Mouse (Mus musculus) embryonic facial prominence, embryonic 11.5 days (tissue): ENCODE measurements around the gene Spata31d1d. TPM values are rescaled to one million over a fixed set of nuclear protein-coding genes. Genes with fewer than 3 reads are reported as not detected.
"Not testable (repeated sequence)": the region's sequence is repeated elsewhere in the genome, so short reads cannot be mapped to it uniquely, and the experiment has no call there.

ENCODE experiments used
- ATAC-seq: fragments of 200-750 bp; cut with Nextera tagmentation; replicated peaks from 2 replicates; pipeline ENCODE4 v1.8.0; 2017; ENCODE audit warnings: low read depth; ENCODE audit not compliant: insufficient number of reproducible peaks, low FRiP score, low TSS enrichment
- DNase-seq: peaks from one replicate; pipeline ENCODE4 v3.0.0-alpha.2; 2015; ENCODE audit warnings: low spot score
- H3K27ac ChIP-seq: fragments of 300-500 bp; sonication (generic); replicated peaks from 2 replicates; pipeline ENCODE4 v1.5.1; 2014; ENCODE audit warnings: mild to moderate bottlenecking, low read depth, low read length, control low read depth
- H3K27me3 ChIP-seq: fragments of 300-500 bp; sonication (generic); 2 replicates; pipeline ENCODE4 v1.6.1; 2014; ENCODE audit warnings: mild to moderate bottlenecking, low read length, moderate library complexity, mixed read lengths; ENCODE audit not compliant: control insufficient read depth, insufficient read depth
- H3K36me3 ChIP-seq: fragments of 300-500 bp; sonication (generic); replicated peaks from 2 replicates; pipeline ENCODE4 v1.6.1; 2014; ENCODE audit warnings: low read depth, mild to moderate bottlenecking, low read length, moderate library complexity, mixed read lengths; ENCODE audit not compliant: control insufficient read depth, insufficient read depth
- H3K4me1 ChIP-seq: fragments of 300-500 bp; sonication (generic); 2 replicates; pipeline ENCODE4 v1.6.1; 2014; ENCODE audit warnings: low read length, mixed read lengths; ENCODE audit not compliant: control insufficient read depth, insufficient read depth
- H3K4me2 ChIP-seq: fragments of 300-500 bp; sonication (generic); 2 replicates; pipeline ENCODE4 v1.6.1; 2014; ENCODE audit warnings: low read depth, mild to moderate bottlenecking, control low read depth, low read length, moderate library complexity
- H3K4me3 ChIP-seq: fragments of 300-500 bp; sonication (generic); 2 replicates; pipeline ENCODE4 v1.5.1; 2014; ENCODE audit warnings: low read depth, low read length, control low read depth
- H3K9ac ChIP-seq: fragments of 300-500 bp; sonication (generic); replicated peaks from 2 replicates; pipeline ENCODE4 v1.6.1; 2014; ENCODE audit warnings: mild to moderate bottlenecking, control low read depth, low read length
- H3K9me3 ChIP-seq: fragments of 300-500 bp; sonication (generic); replicated peaks from 2 replicates; pipeline ENCODE4 v1.6.1; 2016; ENCODE audit warnings: mild to moderate bottlenecking, low read length, inconsistent platforms, mixed read lengths; ENCODE audit not compliant: control insufficient read depth
- WGBS: fragments of 180-500 bp; shearing (Covaris S2); extraction: QIAGEN DNeasy Blood & Tissue Kit; methylation state at CpG from one replicate; pipeline ENCODE4 v1.1.7; 2014; 5-methylcytosine and 5-hydroxymethylcytosine counted together
- polyA plus RNA-seq: library from polyadenylated mRNA; unstranded; fragments of >200 nt; fragmentation: Nextera tagmentation; extraction: Ambion mirVana; gene quantifications from 2 replicates; pipeline ENCODE4 v1.2.1, GENCODE M21; 2014

Gene Spata31d1d
- polyA plus RNA-seq, 1 experiment from 2014 or later = not detected

DNA sequence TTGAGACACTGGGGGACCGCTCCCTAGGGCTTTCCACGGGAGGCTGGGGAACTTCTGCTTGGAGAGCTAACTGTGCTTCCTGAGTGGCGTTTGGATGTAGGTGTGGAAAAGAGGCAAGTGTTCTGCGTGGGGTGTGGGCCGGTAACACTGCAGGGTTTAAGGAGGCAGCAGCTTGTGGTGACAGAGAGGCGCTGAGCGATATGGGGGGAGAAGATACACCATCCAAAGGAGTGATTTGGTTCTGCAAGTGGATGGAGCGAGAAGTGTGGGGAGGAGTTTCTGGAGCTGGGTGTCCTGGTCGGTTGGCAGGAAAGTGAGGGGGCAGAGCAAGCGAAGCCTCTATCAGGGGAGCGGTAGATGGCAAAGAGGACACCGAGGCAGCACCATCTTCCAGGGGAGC lies 28.0 kb downstream of the Spata31d1d start:
- no peaks in the 10 kb centered on the region for H3K4me1 ChIP-seq
- no peak overlapping the region for H3K4me2 ChIP-seq
- no peak overlapping the region for H3K9ac ChIP-seq
- DNase-seq (no peak), ATAC-seq (no peak)
- H3K36me3 ChIP-seq = no peaks in the 10 kb centered on the region
- H3K27me3 ChIP-seq = no peaks in the 10 kb centered on the region
- H3K9me3 ChIP-seq = no peaks in the 10 kb centered on the region
- WGBS = 83% methylated on average over 12 of the region's 12 CpGs
- no peak overlapping the region for H3K4me3 ChIP-seq
- no peak overlapping the region for H3K27ac ChIP-seq

DNA sequence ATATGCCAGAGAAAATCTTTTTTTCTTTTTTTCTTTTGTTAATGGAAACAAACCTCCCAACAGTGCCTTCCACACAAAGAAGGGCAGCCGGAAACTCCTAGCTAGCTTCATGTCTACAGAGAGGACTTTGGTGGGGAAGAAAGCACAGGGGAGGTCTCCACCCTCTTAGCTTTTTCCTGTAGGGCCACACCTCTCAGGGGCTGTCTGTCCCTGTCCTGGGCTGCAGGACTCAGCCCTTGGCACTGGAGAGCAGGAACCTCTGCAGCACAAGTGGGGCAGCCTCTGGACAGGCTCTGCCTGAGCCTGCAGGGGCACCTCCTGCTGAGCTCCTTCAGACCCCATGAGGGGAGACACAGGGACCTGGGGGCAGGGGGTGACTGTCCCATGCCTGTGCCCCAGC lies 31.4 kb downstream of the Spata31d1d start:
- H3K9ac ChIP-seq, H3K27ac ChIP-seq, H3K36me3 ChIP-seq, H3K27me3 ChIP-seq, DNase-seq, H3K4me1 ChIP-seq, H3K4me2 ChIP-seq, ATAC-seq, H3K4me3 ChIP-seq, H3K9me3 ChIP-seq: not testable (repeated sequence)
- WGBS = 53% methylated on average over 1 of the region's 1 CpGs

DNA sequence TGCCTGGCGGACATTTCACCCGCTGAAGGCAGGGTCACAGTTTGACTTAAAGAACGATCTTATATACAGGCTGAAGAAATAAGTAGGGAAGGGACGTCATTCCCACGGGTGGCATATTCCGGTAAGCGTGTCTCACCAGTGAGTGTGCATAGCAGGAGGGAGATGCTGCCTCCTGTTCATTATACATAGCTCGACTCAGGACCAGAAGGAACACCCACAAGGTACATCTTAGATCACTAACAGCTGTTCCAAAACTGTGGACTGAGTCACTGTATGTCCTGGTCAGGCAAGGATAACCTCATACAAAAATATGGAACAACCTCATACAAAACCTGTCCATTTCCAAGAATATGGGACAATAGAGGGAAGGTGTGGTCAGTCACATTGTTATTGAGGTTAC lies 32.4 kb downstream of the Spata31d1d start:
- DNase-seq (no peak), ATAC-seq (no peak)
- no peak overlapping the region for H3K9ac ChIP-seq
- WGBS = 87% methylated on average over 8 of the region's 8 CpGs
- no peaks in the 10 kb centered on the region for H3K36me3 ChIP-seq
- no peaks in the 10 kb centered on the region for H3K9me3 ChIP-seq
- H3K27ac ChIP-seq = no peak overlapping the region
- no peaks in the 10 kb centered on the region for H3K27me3 ChIP-seq
- H3K4me2 ChIP-seq = no peak overlapping the region
- no peak overlapping the region for H3K4me3 ChIP-seq
- H3K4me1 ChIP-seq = no peaks in the 10 kb centered on the region

DNA sequence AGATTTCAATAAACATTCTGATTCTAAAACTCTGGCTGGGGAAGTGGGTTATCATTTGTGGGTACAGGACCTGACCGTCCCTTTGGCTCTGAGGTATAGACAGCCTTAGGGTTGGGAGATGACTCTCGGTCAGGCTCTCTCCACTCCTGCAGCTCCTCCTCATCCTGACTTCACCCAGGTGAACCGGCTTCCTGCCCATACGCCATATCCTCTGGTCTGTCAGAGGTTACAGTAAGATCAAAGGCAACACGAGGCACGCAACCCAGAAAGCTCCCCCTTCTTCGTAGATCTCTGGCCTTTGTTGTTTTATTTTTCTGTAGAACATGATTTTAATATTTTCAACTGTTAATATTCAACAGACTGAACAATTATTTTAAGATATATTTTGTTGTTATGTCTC lies 35.8 kb downstream of the Spata31d1d start:
- H3K4me2 ChIP-seq = no peak overlapping the region
- H3K27me3 ChIP-seq = no peaks in the 10 kb centered on the region
- 84% methylated on average over 7 of the region's 7 CpGs for WGBS
- H3K4me3 ChIP-seq = no peak overlapping the region
- no peaks in the 10 kb centered on the region for H3K4me1 ChIP-seq
- no peak overlapping the region for H3K27ac ChIP-seq
- no peak for ATAC-seq
- no peaks in the 10 kb centered on the region for H3K36me3 ChIP-seq
- no peak overlapping the region for H3K9ac ChIP-seq
- no peak for DNase-seq
- no peaks in the 10 kb centered on the region for H3K9me3 ChIP-seq

DNA sequence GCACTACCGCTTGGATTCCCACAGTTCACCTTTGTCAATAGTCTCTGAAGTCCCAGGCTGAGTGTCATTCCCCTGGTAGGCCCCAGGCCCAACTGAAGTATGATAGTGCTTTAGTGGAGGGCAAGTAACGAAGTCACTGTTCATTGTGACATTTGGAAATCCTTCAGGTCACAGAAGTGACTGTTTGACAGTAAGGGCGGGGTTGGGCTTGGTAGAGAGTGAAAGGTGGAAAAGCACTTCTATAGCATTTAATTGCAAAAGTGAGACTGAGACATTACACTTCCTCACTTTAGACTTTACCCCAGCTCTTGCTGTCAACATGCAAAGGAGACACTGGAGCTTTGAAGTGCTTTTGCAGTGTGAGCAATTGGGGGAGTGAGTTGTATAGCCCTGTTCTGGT lies 37.5 kb downstream of the Spata31d1d start, which contains the start of gene 4921517D22Rik:
4921517D22Rik (minus strand) TSS at position 101 of the 400 bp plus-strand sequence.
- no peaks in the 10 kb centered on the region for H3K27me3 ChIP-seq
- H3K9me3 ChIP-seq = no peaks in the 10 kb centered on the region

DNA sequence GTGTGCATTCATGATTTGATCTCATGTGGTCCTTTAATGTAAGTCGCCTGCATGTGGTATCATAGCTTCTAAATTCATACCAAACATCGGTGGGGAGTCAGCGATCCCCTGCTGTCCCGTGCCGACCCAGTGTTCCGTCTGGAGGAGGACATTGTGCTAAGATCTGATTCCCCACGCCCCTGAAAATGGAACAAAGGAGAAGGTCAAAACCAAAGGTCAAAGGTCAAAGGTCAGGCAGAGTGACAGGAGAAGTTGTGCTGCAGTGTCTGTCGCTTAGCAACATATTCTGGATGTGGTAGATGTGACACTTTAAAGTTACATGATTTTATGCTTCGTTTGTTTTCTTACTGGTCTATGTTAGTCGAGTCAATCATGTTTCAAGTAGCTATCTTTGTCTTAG lies 40.1 kb downstream of the Spata31d1d start:
- Histone ChIP-seq H3K27me3 (no peaks in the 10 kb centered on the region), H3K4me2 (no peak overlapping the region), H3K4me1 (no peaks in the 10 kb centered on the region), H3K27ac (no peak overlapping the region), H3K36me3 (no peaks in the 10 kb centered on the region), H3K4me3 (no peak overlapping the region), H3K9me3 (no peaks in the 10 kb centered on the region), H3K9ac (no peak overlapping the region)
- WGBS = 55% methylated on average over 10 of the region's 10 CpGs
- ATAC-seq = no peak
- no peak for DNase-seq

More for the DNA sequence above, 37.5 kb downstream of the Spata31d1d start, which contains the start of gene 4921517D22Rik:
- Histone ChIP-seq H3K4me2 (no peak within 1 kb of the TSS), H3K9ac (no peak within 1 kb of the TSS), H3K4me3 (no peak within 1 kb of the TSS), H3K27ac (no peak within 1 kb of the TSS), H3K4me1 (no peaks in the 10 kb centered on the region), H3K36me3 (no peaks in the 10 kb centered on the region)
- ATAC-seq = no peak
- DNase-seq = no peak
- WGBS = 82% methylated on average over 3 of the region's 3 CpGs

DNA sequence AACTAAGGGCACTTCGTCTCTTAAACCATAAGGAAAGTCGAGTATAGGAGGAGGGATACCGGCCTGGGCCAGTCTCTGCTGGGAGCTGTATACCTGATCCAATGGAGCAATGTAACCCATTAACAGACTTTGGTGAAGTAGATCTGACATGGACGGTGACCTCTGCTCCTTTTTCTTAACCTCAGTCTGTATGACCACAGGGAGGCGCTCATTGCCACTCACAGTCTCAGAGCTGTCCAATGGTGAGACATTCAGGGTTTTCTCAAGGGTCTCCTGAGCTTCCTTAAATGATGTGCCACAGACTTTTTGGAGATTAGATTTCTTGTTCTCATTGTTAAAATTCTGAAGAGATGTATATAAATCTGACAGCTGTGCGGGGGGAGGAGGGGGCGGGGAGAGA lies 41.0 kb downstream of the Spata31d1d start:
- 76% methylated on average over 7 of the region's 7 CpGs for WGBS

DNA sequence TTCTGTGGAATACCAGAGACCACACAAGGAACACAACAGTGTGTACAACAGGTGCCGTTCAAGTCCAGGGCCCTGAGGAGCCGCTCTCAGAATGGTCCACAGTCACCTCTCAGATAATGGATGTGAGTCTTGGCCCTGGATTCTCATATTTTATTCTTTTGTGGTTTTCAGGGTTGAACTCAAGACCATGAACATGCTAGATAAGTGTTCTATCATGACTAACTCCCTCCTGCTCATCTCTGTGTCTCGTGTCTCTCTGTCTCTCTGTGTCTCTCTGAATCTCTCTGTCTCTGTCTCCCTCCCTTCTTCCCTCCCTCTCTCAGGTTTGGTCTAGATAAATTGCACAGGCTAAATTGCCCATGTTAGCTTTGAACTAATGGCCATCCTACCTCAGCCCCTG lies 41.7 kb downstream of the Spata31d1d start:
- Histone ChIP-seq H3K27ac (no peak overlapping the region), H3K36me3 (no peaks in the 10 kb centered on the region), H3K27me3 (no peaks in the 10 kb centered on the region), H3K9me3 (no peaks in the 10 kb centered on the region), H3K4me2 (no peak overlapping the region), H3K9ac (no peak overlapping the region), H3K4me3 (no peak overlapping the region), H3K4me1 (no peaks in the 10 kb centered on the region)
- no peak for ATAC-seq
- WGBS = 84% methylated on average over 3 of the region's 3 CpGs
- no peak for DNase-seq

More for the DNA sequence above, 41.0 kb downstream of the Spata31d1d start:
- no peak overlapping the region for H3K4me3 ChIP-seq
- no peaks in the 10 kb centered on the region for H3K9me3 ChIP-seq
- ATAC-seq (no peak), DNase-seq (no peak)
- no peak overlapping the region for H3K9ac ChIP-seq
- no peaks in the 10 kb centered on the region for H3K36me3 ChIP-seq
- H3K4me2 ChIP-seq = no peak overlapping the region
- H3K27ac ChIP-seq = no peak overlapping the region
- no peaks in the 10 kb centered on the region for H3K4me1 ChIP-seq
- H3K27me3 ChIP-seq = no peaks in the 10 kb centered on the region
